Mouse (Mus musculus) natural killer cell, adult 2 months (primary cell): ENCODE results near the gene Gm20388.

Source experiments
- DNase-seq, 2 experiments: peaks; one replicate each; pipeline ENCODE4 v3.0.0; 2022; ENCODE audit warnings: low spot score in 2 of 2

Gm20388 gene

GRCm38 (mm10) chr8:120335262-120336086, 424.8 kb downstream of the Gm20388 start:
- peak in 1 of 2 experiments; percentile 64 for DNase-seq

DNA sequence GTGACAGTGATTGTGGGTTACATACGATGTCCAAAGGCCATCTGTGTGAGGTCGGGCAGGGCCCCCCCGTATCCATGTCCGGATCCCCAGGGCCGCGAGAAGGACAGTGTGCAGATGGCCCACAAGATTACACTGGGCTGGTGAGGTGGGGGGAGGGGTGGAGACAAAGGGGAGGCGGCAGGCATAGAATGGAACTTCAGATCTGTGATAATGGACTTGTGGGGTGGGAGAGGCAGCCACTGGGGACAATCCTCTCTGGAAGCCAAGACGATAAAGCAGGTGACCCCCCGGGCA, 425.4 kb downstream of the Gm20388 start:
- no peak for DNase-seq

- DNase-seq: no peak
Observed at GRCm38 (mm10) chr8:120336909-120337555, 426.4 kb downstream of the Gm20388 start.

- DNase-seq: no peak
Observed at GRCm38 (mm10) chr8:120337627-120338026, 427.0 kb downstream of the Gm20388 start.

GRCm38 (mm10) chr8:120338678-120339077, 428.0 kb downstream of the Gm20388 start:
- DNase-seq: no peak

- no peak for DNase-seq
Observed at GRCm38 (mm10) chr8:120339743-120340142, 429.1 kb downstream of the Gm20388 start.

- no peak for DNase-seq
Observed at GRCm38 (mm10) chr8:120341124-120341523, 430.5 kb downstream of the Gm20388 start.

- DNase-seq: no peak
Observed at GRCm38 (mm10) chr8:120342847-120343548, 432.4 kb downstream of the Gm20388 start.

GRCm38 (mm10) chr8:120343582-120343981, 432.9 kb downstream of the Gm20388 start:
- no peak for DNase-seq

DNA sequence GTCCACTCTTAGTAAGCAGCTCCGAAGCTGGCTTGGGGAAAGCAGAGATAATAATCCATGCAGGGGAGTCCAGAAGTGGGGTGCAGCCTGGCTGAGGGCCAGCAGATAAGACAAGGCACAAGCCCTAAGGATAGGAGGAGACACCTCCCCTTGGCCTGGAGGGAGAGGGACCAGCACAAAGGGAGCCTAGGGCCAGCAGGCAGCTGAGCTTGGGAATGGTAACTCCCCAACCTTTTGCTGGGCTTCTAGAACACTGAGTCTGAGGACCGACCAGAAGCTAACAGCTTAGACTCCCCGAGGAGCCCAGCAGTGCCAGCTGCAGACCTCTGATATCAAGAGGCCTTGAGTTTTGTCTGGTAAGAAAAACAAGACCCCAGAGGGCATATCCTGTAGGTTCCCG, 433.5 kb downstream of the Gm20388 start:
- DNase-seq: no peak

GRCm38 (mm10) chr8:120344583-120344982, 433.9 kb downstream of the Gm20388 start:
- no peak for DNase-seq

GRCm38 (mm10) chr8:120347734-120348341, 437.2 kb downstream of the Gm20388 start:
- DNase-seq: no peak

GRCm38 (mm10) chr8:120348922-120349321, 438.3 kb downstream of the Gm20388 start:
- DNase-seq: no peak

- no peak for DNase-seq
Observed at GRCm38 (mm10) chr8:120351332-120352071, 440.9 kb downstream of the Gm20388 start.

GRCm38 (mm10) chr8:120352096-120352495, 441.5 kb downstream of the Gm20388 start:
- no peak for DNase-seq

DNA sequence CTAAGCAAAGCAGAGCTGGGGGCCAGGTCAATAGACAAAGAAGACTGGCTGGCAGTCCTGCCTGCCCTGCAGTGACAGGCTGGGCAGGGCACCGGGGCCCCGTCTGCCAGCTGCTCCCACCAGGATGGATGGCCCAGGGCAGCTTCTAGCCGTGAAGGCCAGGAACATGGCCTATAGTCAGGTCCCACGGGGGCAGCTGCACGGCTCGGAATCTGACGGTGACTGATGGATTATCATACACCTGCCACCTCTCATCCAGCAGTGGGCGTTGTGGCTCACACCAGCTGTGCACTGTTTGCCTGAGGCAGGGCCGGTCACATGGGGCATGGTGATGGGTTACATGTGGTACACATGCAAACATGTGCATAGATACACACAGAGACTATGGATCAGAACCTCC, 445.4 kb downstream of the Gm20388 start:
- DNase-seq: no peak

DNA sequence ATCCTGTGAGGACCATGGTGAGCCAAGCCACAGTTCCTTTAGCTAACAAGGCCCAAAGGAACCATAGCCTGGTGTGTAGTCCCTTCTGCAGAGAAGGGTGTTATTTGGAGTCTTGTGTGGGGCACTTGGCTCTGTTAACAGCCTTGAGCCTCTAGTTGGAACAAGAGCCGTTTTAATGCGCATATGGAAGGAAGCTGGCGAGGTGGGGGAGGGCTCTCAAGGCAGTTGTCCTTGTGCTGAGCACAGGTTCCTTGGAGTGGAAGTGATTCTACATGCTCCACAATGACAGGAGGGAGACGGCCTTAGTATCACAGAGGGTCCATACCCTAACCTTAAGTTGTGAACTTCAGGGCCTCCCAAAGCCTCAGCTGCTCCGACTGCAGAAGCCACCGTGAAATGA, 446.9 kb downstream of the Gm20388 start:
- no peak for DNase-seq

GRCm38 (mm10) chr8:120361301-120361700, 450.7 kb downstream of the Gm20388 start:
- DNase-seq: no peak

GRCm38 (mm10) chr8:120363552-120364071, 453.0 kb downstream of the Gm20388 start:
- peak in 1 of 2 experiments; percentile 29 for DNase-seq

DNA sequence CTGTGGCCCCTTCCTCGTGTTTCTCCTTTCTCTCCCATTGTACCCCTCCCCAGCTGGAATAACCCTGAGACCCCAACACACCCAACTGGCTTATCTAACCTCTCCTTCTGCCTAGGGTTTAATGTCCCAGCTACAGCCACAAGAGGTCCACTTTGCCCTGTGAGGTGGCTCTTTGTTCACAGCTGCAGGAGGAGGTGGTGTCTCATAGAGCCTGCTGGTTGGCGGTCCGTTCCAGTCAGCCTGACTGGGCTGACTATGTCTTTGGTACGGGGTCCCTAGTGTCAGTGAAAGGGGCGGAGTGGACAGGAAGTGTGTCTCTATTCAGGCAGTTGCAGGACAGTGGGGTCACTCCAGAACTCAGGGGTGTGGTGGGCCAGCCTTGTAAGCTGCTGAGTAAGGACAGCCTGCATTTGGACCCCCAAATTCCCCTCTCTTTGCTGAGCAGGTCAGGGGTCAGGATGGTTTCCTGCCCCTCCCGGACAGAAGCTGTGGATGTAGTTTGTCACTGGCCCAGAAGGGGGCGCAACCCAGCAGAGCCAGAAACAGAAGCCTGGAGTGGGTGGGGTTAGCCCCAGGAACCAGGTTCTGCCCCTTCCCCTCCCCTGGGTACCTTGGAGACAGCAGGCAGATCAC, 453.6 kb downstream of the Gm20388 start:
- peak; percentile 43 to 54 for DNase-seq

- DNase-seq: no peak
Observed at GRCm38 (mm10) chr8:120366840-120367239, 456.2 kb downstream of the Gm20388 start.
